Mouse (Mus musculus): ENCODE results near the gene Slc39a5.

DNA sequence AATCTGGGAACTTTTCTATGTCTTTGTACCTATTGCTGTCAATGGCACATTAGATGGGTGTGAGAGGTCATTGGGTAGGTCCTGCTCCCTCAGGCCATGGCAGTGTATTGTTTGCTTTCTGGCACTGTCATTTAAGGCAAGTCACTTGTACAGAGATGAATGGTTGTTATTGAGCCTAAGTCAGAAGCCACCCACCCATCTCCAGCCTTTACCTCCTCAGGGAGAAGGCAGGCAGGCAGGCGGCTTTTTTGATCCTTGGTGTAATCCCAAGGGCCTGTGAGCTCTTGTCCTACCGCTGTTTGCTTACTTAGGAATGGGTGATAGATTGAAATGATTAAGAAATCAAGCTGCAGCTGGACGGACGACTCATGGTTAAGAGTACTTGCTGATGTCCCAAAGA is 28.4 kb upstream of the Slc39a5 start:
- TF ChIP-seq CTCF (IDR thresholded peaks at IDR 0.05; ENCODE audit: borderline replicate concordance, insufficient read depth, low read length) (no peak), POLR2A (IDR thresholded peaks at IDR 0.05; ENCODE audit: low read depth, low read length) (no peak)

Measured in embryonic fibroblast, embryonic 13.5 days (primary cell).